Mouse (Mus musculus): ENCODE measurements around the gene Sae1.

DNA sequence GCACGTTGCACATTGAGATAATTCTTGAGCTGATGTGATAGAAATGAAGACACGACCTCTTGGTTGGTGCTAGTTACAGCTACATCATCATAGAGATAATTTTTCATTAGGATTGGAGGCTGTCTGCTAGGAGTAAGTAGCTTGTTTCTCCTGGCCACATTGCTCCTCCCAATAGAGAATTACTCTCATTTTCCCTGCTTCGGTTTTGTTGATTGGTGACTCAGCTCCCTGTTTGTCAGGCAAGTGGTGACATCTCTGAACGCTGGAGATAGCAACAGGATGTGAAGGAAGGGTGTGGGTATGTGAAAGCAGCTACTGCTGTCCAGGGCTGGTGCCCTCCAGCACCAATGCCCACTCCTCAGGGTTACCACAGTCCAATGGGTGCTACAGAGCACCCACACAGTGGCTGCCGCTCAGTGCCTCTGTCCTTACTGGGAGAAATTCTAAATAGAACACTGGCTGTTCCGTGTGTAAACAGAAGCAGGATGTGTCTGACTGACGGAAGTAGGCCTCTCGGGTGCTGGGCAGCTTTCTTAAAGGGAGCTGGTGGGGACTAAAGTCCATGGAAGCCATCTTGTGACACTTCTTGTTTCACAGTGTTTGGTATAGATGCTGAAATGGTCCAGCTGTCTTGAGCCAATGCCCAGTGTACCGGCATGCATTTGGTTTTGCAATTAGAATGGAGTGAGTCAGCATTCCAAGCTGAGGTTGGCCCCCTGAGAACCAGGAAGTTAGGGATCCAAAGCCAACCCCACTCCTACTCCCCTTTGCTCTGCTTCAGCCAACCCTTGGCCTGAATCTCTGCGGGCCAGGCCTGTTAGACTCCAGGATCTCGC lies 18.1 kb upstream of the Sae1 start:
- TF ChIP-seq POLR2A (IDR thresholded peaks at IDR 0.05; ENCODE audit: borderline replicate concordance, extremely low read depth, low read depth, low read length) (peak; percentile 85; the same call in 1 of the 2 replicates), CTCF (IDR thresholded peaks at IDR 0.05; ENCODE audit: insufficient read depth, low read length) (no peak)

Measured in lung, adult 2 months (tissue).